ENCODE assay signal across 21 mouse cellular contexts in the genomic region with DNA sequence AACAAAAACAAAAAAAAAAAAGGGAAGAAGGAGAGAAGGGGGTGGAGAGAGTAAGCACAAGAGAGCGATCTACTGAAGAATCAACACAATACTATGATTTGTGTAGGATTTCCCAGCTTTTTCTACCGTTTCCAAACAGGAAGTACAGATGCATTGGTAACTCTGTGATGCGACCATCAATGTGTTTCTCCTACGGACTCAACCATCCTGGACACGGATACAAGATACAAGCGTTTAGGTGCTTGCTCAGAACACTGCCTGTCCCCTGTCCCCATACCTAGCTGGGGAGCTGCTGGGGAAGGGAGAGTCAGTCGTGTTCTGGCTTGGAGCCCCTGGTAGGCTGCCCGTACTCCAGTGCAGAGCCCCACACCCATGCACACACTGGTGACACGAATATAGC. TPM values are rescaled to one million over a fixed set of nuclear protein-coding genes. Genes with fewer than 3 reads are reported as not detected.
"Had no signal": no experiment of that assay in that cellular context is flagged by ENCODE, and none has a peak within 500 bp of the region (broad histone marks: within the 10 kb centered on the region; RNA-seq: fewer than 3 reads in every experiment).

No protein-coding gene starts in this region.

- H3K4me1 ChIP-seq: midbrain, embryonic 15.5 days had no signal

- H3K9me3 ChIP-seq: limb, embryonic 12.5 days; limb, embryonic 15.5 days; liver, embryonic 13.5 days; midbrain, embryonic 12.5 days; midbrain, embryonic 15.5 days; neural tube, embryonic 12.5 days; neural tube, embryonic 15.5 days had no signal

- H3K4me3 ChIP-seq: limb, embryonic 12.5 days; liver, embryonic 13.5 days; midbrain, embryonic 12.5 days; midbrain, embryonic 15.5 days; neural tube, embryonic 12.5 days; neural tube, embryonic 15.5 days had no signal

- H3K27ac ChIP-seq: limb, embryonic 12.5 days; liver, embryonic 13.5 days; macrophage; midbrain, embryonic 12.5 days; midbrain, embryonic 15.5 days; neural tube, embryonic 12.5 days; neural tube, embryonic 15.5 days had no signal

- H3K9ac ChIP-seq: limb, embryonic 12.5 days; limb, embryonic 15.5 days; liver, embryonic 13.5 days; midbrain, embryonic 12.5 days; midbrain, embryonic 15.5 days; neural tube, embryonic 12.5 days; neural tube, embryonic 15.5 days had no signal

- H3K27me3 ChIP-seq: neural tube, embryonic 12.5 days had no signal

- H3K4me2 ChIP-seq: midbrain, embryonic 12.5 days; midbrain, embryonic 15.5 days; neural tube, embryonic 12.5 days had no signal

- DNase-seq: kidney, adult 2 months; kidney, postnatal 14 days; kidney, postnatal 4 days; left cerebral cortex, postnatal 4 days; right cerebral cortex, adult 18-20 months; right cerebral cortex, postnatal 14 days; right cerebral cortex, postnatal 4 days; spleen, adult 18-20 months; thymus, adult 18-20 months; thymus, postnatal 36 days had no signal

- H3K36me3 ChIP-seq: limb, embryonic 12.5 days; limb, embryonic 15.5 days; liver, embryonic 13.5 days; midbrain, embryonic 12.5 days; midbrain, embryonic 15.5 days; neural tube, embryonic 12.5 days; neural tube, embryonic 15.5 days had no signal

RNA-seq across cellular contexts. Expression of a gene that starts 1.2 kb away (rescaled TPM):
- total RNA-seq: layer of hippocampus, adult 18-20 months; megakaryocyte, adult 5-6 weeks had no signal
- polyA plus RNA-seq: kidney, adult 2 months; liver, embryonic 13.5 days; macrophage; testis, adult 2 months had no signal

RNA-seq across cellular contexts. Expression of a gene that starts 6.7 kb away (rescaled TPM):
- polyA plus RNA-seq: macrophage had no signal

RNA-seq across cellular contexts. Expression of a gene that starts 43.6 kb away (rescaled TPM):
- total RNA-seq: megakaryocyte, adult 5-6 weeks had no signal
- polyA plus RNA-seq: macrophage had no signal
